Mouse (Mus musculus): ENCODE results near the gene Aimp1. TPM values are rescaled to one million over a fixed set of nuclear protein-coding genes. Genes with fewer than 3 reads are reported as not detected.

Gene Aimp1
- total RNA-seq (2014; rRNA removed): 25.8 and 29.4 TPM in 2 replicates
- polyA plus RNA-seq (2015; fragmentation: Nextera tagmentation; extraction: Ambion mirVana): 57.4 and 63.1 TPM in 2 replicates

- peaks cover 7% of the 10 kb centered on the region; the same call in 1 of the 2 replicates for H3K36me3 ChIP-seq (ENCODE audit: insufficient read depth, low read length)
- 3% methylated on average over 27 of the region's 27 CpGs for WGBS
- no peaks in the 10 kb centered on the region for H3K9me3 ChIP-seq (ENCODE audit: low read length)
- peak within 1 kb of the TSS; percentile 91 for H3K27ac ChIP-seq
- no peak; the same call in 1 of the 2 replicates for ATAC-seq
- TF ChIP-seq CTCF (IDR thresholded peaks at IDR 0.05; ENCODE audit: low read depth): no peak
- no peak for DNase-seq (ENCODE audit: low spot score)
- peak within 1 kb of the TSS; percentile 82 for H3K4me2 ChIP-seq (ENCODE audit: low read depth, low read length)
- peak within 1 kb of the TSS; percentile 86 for H3K4me3 ChIP-seq (ENCODE audit: low read length)
- H3K9ac ChIP-seq (replicated peaks; ENCODE audit: low read length): peak within 1 kb of the TSS; percentile 88
- peaks cover 4% of the 10 kb centered on the region; the same call in 1 of the 2 replicates for H3K4me1 ChIP-seq (ENCODE audit: insufficient read depth, low read length)
- H3K27me3 ChIP-seq (ENCODE audit: insufficient read depth, low read length): no peaks in the 10 kb centered on the region
These were observed at the start of gene Aimp1 for GRCm38 (mm10) chr3:132684231-132684928. TSS of gene Aimp1 (minus strand) at chr3:132684370.

GRCm38 (mm10) chr3:132724326-132724725 is 40.2 kb upstream of the Aimp1 start:
- Histone ChIP-seq H3K36me3 (ENCODE audit: insufficient read depth, low read length) (peaks cover 20% of the 10 kb centered on the region; the same call in 1 of the 2 replicates), H3K27me3 (ENCODE audit: insufficient read depth, low read length) (no peaks in the 10 kb centered on the region), H3K9ac (replicated peaks; ENCODE audit: low read length) (no peak overlapping the region), H3K27ac (no peak overlapping the region), H3K4me3 (ENCODE audit: low read length) (no peak overlapping the region), H3K4me1 (ENCODE audit: insufficient read depth, low read length) (no peaks in the 10 kb centered on the region), H3K4me2 (ENCODE audit: low read depth, low read length) (no peak overlapping the region), H3K9me3 (ENCODE audit: low read length) (no peaks in the 10 kb centered on the region)
- no peak for TF ChIP-seq CTCF (IDR thresholded peaks at IDR 0.05; ENCODE audit: low read depth)
- ATAC-seq (no peak), DNase-seq (ENCODE audit: low spot score) (no peak)
- 94% methylated on average over 3 of the region's 3 CpGs for WGBS

- no peak for TF ChIP-seq CTCF (IDR thresholded peaks at IDR 0.05; ENCODE audit: low read depth)
- no peak overlapping the region for H3K4me3 ChIP-seq (ENCODE audit: low read length)
- no peak for DNase-seq (ENCODE audit: low spot score)
These were observed 33.1 kb upstream of the Aimp1 start for GRCm38 (mm10) chr3:132717316-132717715.

GRCm38 (mm10) chr3:132713913-132714312 is 29.7 kb upstream of the Aimp1 start:
- TF ChIP-seq CTCF (IDR thresholded peaks at IDR 0.05; ENCODE audit: low read depth): no peak
- 91% methylated on average over 5 of the region's 5 CpGs for WGBS

More at GRCm38 (mm10) chr3:132717316-132717715, 33.1 kb upstream of the Aimp1 start:
- Histone ChIP-seq H3K9ac (replicated peaks; ENCODE audit: low read length) (no peak overlapping the region), H3K4me1 (ENCODE audit: insufficient read depth, low read length) (no peaks in the 10 kb centered on the region), H3K9me3 (ENCODE audit: low read length) (no peaks in the 10 kb centered on the region), H3K36me3 (ENCODE audit: insufficient read depth, low read length) (peaks cover 9% of the 10 kb centered on the region; the same call in 1 of the 2 replicates), H3K4me2 (ENCODE audit: low read depth, low read length) (no peak overlapping the region), H3K27me3 (ENCODE audit: insufficient read depth, low read length) (no peaks in the 10 kb centered on the region), H3K27ac (no peak overlapping the region)
- no peak for ATAC-seq
- WGBS: 95% methylated on average over 4 of the region's 4 CpGs

GRCm38 (mm10) chr3:132706977-132707376 is 22.8 kb upstream of the Aimp1 start:
- DNase-seq (ENCODE audit: low spot score): no peak
- WGBS: 80% methylated on average over 4 of the region's 4 CpGs
- H3K27ac ChIP-seq: no peak overlapping the region
- H3K27me3 ChIP-seq (ENCODE audit: insufficient read depth, low read length): no peaks in the 10 kb centered on the region
- no peak overlapping the region for H3K9ac ChIP-seq (replicated peaks; ENCODE audit: low read length)
- no peak for TF ChIP-seq CTCF (IDR thresholded peaks at IDR 0.05; ENCODE audit: low read depth)
- no peaks in the 10 kb centered on the region for H3K9me3 ChIP-seq (ENCODE audit: low read length)
- no peak overlapping the region for H3K4me2 ChIP-seq (ENCODE audit: low read depth, low read length)
- H3K36me3 ChIP-seq (ENCODE audit: insufficient read depth, low read length): no peaks in the 10 kb centered on the region
- no peak for ATAC-seq
- no peak overlapping the region for H3K4me3 ChIP-seq (ENCODE audit: low read length)
- no peaks in the 10 kb centered on the region for H3K4me1 ChIP-seq (ENCODE audit: insufficient read depth, low read length)

More at GRCm38 (mm10) chr3:132713913-132714312, 29.7 kb upstream of the Aimp1 start:
- Histone ChIP-seq H3K4me1 (ENCODE audit: insufficient read depth, low read length) (no peaks in the 10 kb centered on the region), H3K9me3 (ENCODE audit: low read length) (no peaks in the 10 kb centered on the region), H3K4me3 (ENCODE audit: low read length) (no peak overlapping the region), H3K27ac (no peak overlapping the region), H3K4me2 (ENCODE audit: low read depth, low read length) (no peak overlapping the region), H3K36me3 (ENCODE audit: insufficient read depth, low read length) (peaks cover 3% of the 10 kb centered on the region; the same call in 1 of the 2 replicates), H3K9ac (replicated peaks; ENCODE audit: low read length) (no peak overlapping the region), H3K27me3 (ENCODE audit: insufficient read depth, low read length) (no peaks in the 10 kb centered on the region)
- ATAC-seq: no peak
- no peak for DNase-seq (ENCODE audit: low spot score)

GRCm38 (mm10) chr3:132704216-132704615 is 20.0 kb upstream of the Aimp1 start:
- Histone ChIP-seq H3K4me2 (ENCODE audit: low read depth, low read length) (no peak overlapping the region), H3K4me3 (ENCODE audit: low read length) (no peak overlapping the region), H3K9ac (replicated peaks; ENCODE audit: low read length) (no peak overlapping the region), H3K36me3 (ENCODE audit: insufficient read depth, low read length) (no peaks in the 10 kb centered on the region), H3K27ac (no peak overlapping the region), H3K9me3 (ENCODE audit: low read length) (no peaks in the 10 kb centered on the region), H3K4me1 (ENCODE audit: insufficient read depth, low read length) (no peaks in the 10 kb centered on the region), H3K27me3 (ENCODE audit: insufficient read depth, low read length) (no peaks in the 10 kb centered on the region)
- TF ChIP-seq CTCF (IDR thresholded peaks at IDR 0.05; ENCODE audit: low read depth): no peak
- ATAC-seq (no peak), DNase-seq (ENCODE audit: low spot score) (no peak)
- WGBS: 84% methylated on average over 3 of the region's 3 CpGs

GRCm38 (mm10) chr3:132701368-132701767 is 17.2 kb upstream of the Aimp1 start:
- ATAC-seq (peak; percentile 75), DNase-seq (ENCODE audit: low spot score) (peak; percentile 77)
- TF ChIP-seq CTCF (IDR thresholded peaks at IDR 0.05; ENCODE audit: low read depth): peak; percentile 83
- Histone ChIP-seq H3K9ac (replicated peaks; ENCODE audit: low read length) (no peak overlapping the region), H3K27me3 (ENCODE audit: insufficient read depth, low read length) (no peaks in the 10 kb centered on the region), H3K4me1 (ENCODE audit: insufficient read depth, low read length) (no peaks in the 10 kb centered on the region), H3K4me3 (ENCODE audit: low read length) (no peak overlapping the region), H3K9me3 (ENCODE audit: low read length) (no peaks in the 10 kb centered on the region), H3K27ac (no peak overlapping the region), H3K4me2 (ENCODE audit: low read depth, low read length) (no peak overlapping the region), H3K36me3 (ENCODE audit: insufficient read depth, low read length) (no peaks in the 10 kb centered on the region)
- 74% methylated on average over 3 of the region's 3 CpGs for WGBS

Measured in hindbrain, postnatal 0 days (tissue).